Mouse (Mus musculus) kidney, adult 2 months (tissue): ENCODE measurements around the gene Klhl2. TPM values are rescaled to one million over a fixed set of nuclear protein-coding genes. Genes with fewer than 3 reads are reported as not detected.

Experiments
- DNase-seq: peaks from one replicate; pipeline ENCODE4 v3.0.0; 2021
- H3K27ac ChIP-seq: fragments of 200-500 bp; 2 replicates; pipeline ENCODE4 v1.5.1; 2012; ENCODE audit warnings: low read depth, low read length, control low read depth, inconsistent platforms; ENCODE audit not compliant: insufficient read depth
- H3K27me3 ChIP-seq: fragments of 200-500 bp; replicated peaks from 2 replicates; pipeline ENCODE4 v1.6.1; 2012; ENCODE audit warnings: mild to moderate bottlenecking, moderate library complexity, low read length, inconsistent platforms; ENCODE audit not compliant: control insufficient read depth, insufficient read depth
- H3K36me3 ChIP-seq: fragments of 200-500 bp; 2 replicates; pipeline ENCODE4 v1.6.1; 2012; ENCODE audit warnings: mild to moderate bottlenecking, moderate library complexity, low read length, inconsistent platforms; ENCODE audit not compliant: control insufficient read depth, insufficient read depth
- H3K4me1 ChIP-seq: fragments of 200-500 bp; 2 replicates; pipeline ENCODE4 v1.6.1; 2011; ENCODE audit warnings: low read length; ENCODE audit not compliant: control insufficient read depth, insufficient read depth
- H3K4me3 ChIP-seq: fragments of 200-500 bp; 2 replicates; pipeline ENCODE4 v1.5.1; 2011; ENCODE audit warnings: mild to moderate bottlenecking, low read depth, low read length, control low read depth; ENCODE audit not compliant: insufficient read depth
- CTCF ChIP-seq: fragments of 200-500 bp; conservative IDR thresholded peaks from 2 replicates; pipeline ENCODE4 v1.5.1; 2011; ENCODE audit warnings: low read depth, mild to moderate bottlenecking, control low read depth, low read length, moderate library complexity, mixed read lengths; ENCODE audit not compliant: insufficient read depth, insufficient read length
- POLR2A ChIP-seq: fragments of 200-500 bp; IDR thresholded peaks from one replicate; pipeline ENCODE4 v1.6.1; 2011; ENCODE audit warnings: low read depth, low read length, control low read depth
- WGBS: fragments of 180-500 bp; shearing (Covaris S2); methylation state at CpG from one replicate; pipeline ENCODE4 v1.1.7; 2018; 5-methylcytosine and 5-hydroxymethylcytosine counted together
- polyA plus RNA-seq: library from polyadenylated mRNA; depleted of rRNA; stranded (reverse); fragments of >200 nt; gene quantifications from 2 replicates; pipeline ENCODE4 v1.2.3, GENCODE M21; 2012

The Klhl2 gene
- polyA plus RNA-seq, 1 experiment, result 15.6 TPM

DNA sequence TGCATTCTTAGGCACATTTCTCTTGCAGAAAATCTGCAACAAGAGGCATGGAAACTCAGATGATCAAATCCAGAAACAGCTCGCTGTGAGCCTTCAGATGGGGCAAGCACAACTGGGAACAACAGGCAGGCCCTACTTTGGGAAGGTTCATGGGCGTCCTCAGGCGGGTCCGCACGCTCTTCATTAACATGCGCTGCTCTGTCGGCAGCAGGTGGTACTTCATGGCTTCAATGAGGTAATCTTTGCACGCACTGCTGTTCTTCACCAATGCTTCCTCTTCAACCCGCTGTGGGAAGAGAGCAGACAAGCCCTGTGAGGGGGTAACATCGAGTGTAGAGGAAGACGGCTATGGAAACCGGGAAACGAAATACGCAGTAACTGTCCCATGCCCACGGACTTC is 91.9 kb downstream of the Klhl2 start:
- Histone ChIP-seq H3K27me3 (no peaks in the 10 kb centered on the region), H3K27ac (no peak overlapping the region), H3K4me1 (no peaks in the 10 kb centered on the region), H3K36me3 (no peaks in the 10 kb centered on the region), H3K4me3 (no peak overlapping the region)
- no peak for DNase-seq
- TF ChIP-seq CTCF (no peak), POLR2A (no peak)
- 96% methylated on average over 15 of the region's 15 CpGs for WGBS

DNA sequence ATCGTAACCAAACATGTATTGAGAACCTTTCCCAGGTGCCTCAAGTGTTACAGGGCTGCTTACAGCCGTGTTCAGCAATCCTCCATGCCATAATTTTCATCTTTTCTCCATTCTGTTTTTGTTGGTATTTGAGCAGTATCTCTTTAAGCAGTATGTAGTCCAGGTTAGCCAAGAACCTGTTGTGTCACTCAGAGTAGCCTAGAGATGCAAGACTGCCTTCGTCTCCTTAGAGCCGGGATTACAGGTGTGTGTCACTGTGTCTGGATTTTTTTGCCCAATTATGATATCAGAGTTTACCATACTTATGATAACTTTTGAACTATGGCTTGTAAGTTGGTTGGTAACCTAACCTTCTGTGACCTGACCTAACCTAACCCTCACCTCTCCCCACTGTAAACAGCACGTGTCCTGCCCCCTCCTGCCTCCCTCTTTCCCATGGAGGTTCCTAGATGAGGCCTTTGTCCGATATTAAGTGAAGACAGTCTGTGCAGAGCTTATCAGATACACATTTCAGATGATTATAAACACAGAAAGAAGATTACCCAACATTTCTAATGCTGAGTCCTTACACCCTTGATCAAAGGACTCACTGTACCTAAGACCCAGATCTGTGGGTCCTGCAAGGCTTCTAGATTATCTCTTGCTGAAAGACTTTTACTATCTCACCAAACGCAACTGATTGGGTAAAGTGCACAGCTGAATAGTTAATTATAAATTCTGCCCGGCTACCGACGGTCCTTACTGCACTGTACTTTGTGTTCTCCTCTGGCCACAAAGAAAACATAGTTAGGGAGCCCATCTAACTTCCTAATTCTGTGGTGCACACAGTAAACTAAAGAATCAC is 103.4 kb downstream of the Klhl2 start:
- Histone ChIP-seq H3K4me1 (peaks cover 3% of the 10 kb centered on the region; the same call in 1 of the 2 replicates), H3K27ac (no peak overlapping the region), H3K27me3 (no peaks in the 10 kb centered on the region), H3K36me3 (no peaks in the 10 kb centered on the region; the same call in 1 of the 2 replicates), H3K4me3 (no peak overlapping the region)
- no peak for TF ChIP-seq CTCF
- no peak for TF ChIP-seq POLR2A
- peak; percentile 48 for DNase-seq
- WGBS, result 68% methylated on average over 10 of the region's 10 CpGs

- H3K27me3 ChIP-seq, result no peaks in the 10 kb centered on the region
- no peak overlapping the region for H3K4me3 ChIP-seq
- DNase-seq, result no peak
- no peaks in the 10 kb centered on the region for H3K4me1 ChIP-seq
- H3K36me3 ChIP-seq, result no peaks in the 10 kb centered on the region
- 96% methylated on average over 13 of the region's 13 CpGs for WGBS
- TF ChIP-seq POLR2A (no peak), CTCF (no peak)
- no peak overlapping the region for H3K27ac ChIP-seq
Observed at GRCm38 (mm10) chr8:64740547-64741211, 109.1 kb downstream of the Klhl2 start.

GRCm38 (mm10) chr8:64738916-64739315 is 110.9 kb downstream of the Klhl2 start:
- no peak overlapping the region for H3K27ac ChIP-seq
- no peak for TF ChIP-seq POLR2A
- no peak for TF ChIP-seq CTCF
- no peaks in the 10 kb centered on the region for H3K27me3 ChIP-seq
- DNase-seq, result no peak
- no peaks in the 10 kb centered on the region for H3K36me3 ChIP-seq
- H3K4me3 ChIP-seq, result no peak overlapping the region
- no peaks in the 10 kb centered on the region for H3K4me1 ChIP-seq
- 83% methylated on average over 1 of the region's 1 CpGs for WGBS

- H3K27ac ChIP-seq, result no peak overlapping the region
- 74% methylated on average over 3 of the region's 3 CpGs for WGBS
- no peak for DNase-seq
- H3K4me1 ChIP-seq, result peaks cover 5% of the 10 kb centered on the region; the same call in 1 of the 2 replicates
- H3K27me3 ChIP-seq, result no peaks in the 10 kb centered on the region
- TF ChIP-seq CTCF, result no peak
- no peak for TF ChIP-seq POLR2A
- no peaks in the 10 kb centered on the region for H3K36me3 ChIP-seq
- no peak overlapping the region for H3K4me3 ChIP-seq
Observed at GRCm38 (mm10) chr8:64736767-64737323, 113.0 kb downstream of the Klhl2 start.

- TF ChIP-seq CTCF (no peak), POLR2A (no peak)
- 95% methylated on average over 8 of the region's 8 CpGs for WGBS
- no peak overlapping the region for H3K4me3 ChIP-seq
- peaks cover 5% of the 10 kb centered on the region; the same call in 1 of the 2 replicates for H3K4me1 ChIP-seq
- no peak overlapping the region for H3K27ac ChIP-seq
- no peaks in the 10 kb centered on the region for H3K27me3 ChIP-seq
- DNase-seq, result no peak
- H3K36me3 ChIP-seq, result no peaks in the 10 kb centered on the region
Observed at GRCm38 (mm10) chr8:64735161-64735560, 114.7 kb downstream of the Klhl2 start.
